12 mouse cellular contexts compared by ENCODE assay signal in the genomic region with DNA sequence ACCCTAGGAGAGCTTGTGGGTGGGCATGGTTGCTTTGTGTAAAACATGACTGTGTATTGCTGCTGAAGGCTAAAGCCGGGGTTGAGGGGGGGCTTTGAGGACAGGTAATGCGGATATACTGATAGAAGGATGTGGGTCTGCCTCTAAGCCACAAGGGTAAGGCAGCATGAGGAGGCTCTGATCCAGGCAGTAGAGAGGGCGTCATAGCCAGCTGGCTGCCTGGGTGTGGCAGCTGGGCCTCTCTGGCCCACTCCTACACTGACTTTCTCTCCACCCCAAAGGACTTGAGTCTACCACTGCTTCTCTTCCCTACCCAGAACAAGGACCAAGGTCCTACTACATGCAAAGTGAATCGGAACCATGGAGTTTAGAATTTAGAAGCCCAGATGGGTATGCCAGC. TPM values are rescaled to one million over a fixed set of nuclear protein-coding genes. Genes with fewer than 3 reads are reported as not detected.
DNase-seq lines count a peak whose midpoint lies in the region; ATAC-seq and TF ChIP-seq lines count a peak whose summit lies in the region.
"Had no signal": no experiment of that assay in that cellular context is flagged by ENCODE, and none has a peak within 500 bp of the region (broad histone marks: within the 10 kb centered on the region; RNA-seq: fewer than 3 reads in every experiment).

No protein-coding gene starts in this region.

- H3K9me3 ChIP-seq in heart, embryonic 13.5 days: no peaks in the 10 kb centered on the region
- H3K9me3 ChIP-seq in embryonic facial prominence, embryonic 13.5 days: no peaks in the 10 kb centered on the region
- no peaks in the 10 kb centered on the region for H3K9me3 ChIP-seq in forebrain, embryonic 12.5 days

- DNase-seq in heart, postnatal 36 days: no peak
- no peak for DNase-seq in liver, adult 2 months (ENCODE audit: extremely low read depth, low read depth, low spot score)
- DNase-seq in liver: no peak
- DNase-seq in B cell, adult 2 months: no peak
- DNase-seq: cerebellum, adult 8-10 months; lung, postnatal 14 days had no signal

- H3K4me3 ChIP-seq in heart, embryonic 13.5 days: peak overlapping the region; percentile 51
- peak overlapping the region; percentile 91 for H3K4me3 ChIP-seq in liver, adult 2 months (ENCODE audit: insufficient read depth, low read depth, low read length)
- peak overlapping the region; percentile 48 for H3K4me3 ChIP-seq in embryonic facial prominence, embryonic 13.5 days
- peak overlapping the region; percentile 66 for H3K4me3 ChIP-seq in myocyte
- H3K4me3 ChIP-seq in forebrain, embryonic 12.5 days (replicated peaks): no peak overlapping the region

- H3K27ac ChIP-seq in heart, embryonic 13.5 days (replicated peaks): no peak overlapping the region
- H3K27ac ChIP-seq in liver, adult 2 months (replicated peaks; ENCODE audit: insufficient read depth, low read depth, low read length): no peak overlapping the region; the same call in 1 of the 2 replicates
- no peak overlapping the region for H3K27ac ChIP-seq in embryonic facial prominence, embryonic 13.5 days
- H3K27ac ChIP-seq in forebrain, embryonic 12.5 days: no peak overlapping the region

- intact Hi-C loops in heart, postnatal 36 days (cut with DNase I): no loop called here

- peaks cover 11% of the 10 kb centered on the region for H3K4me1 ChIP-seq in heart, embryonic 13.5 days
- H3K4me1 ChIP-seq in liver, adult 2 months (ENCODE audit: control insufficient read depth, insufficient read depth, low read length): peaks cover 4% of the 10 kb centered on the region
- H3K4me1 ChIP-seq in embryonic facial prominence, embryonic 13.5 days: peaks cover 57% of the 10 kb centered on the region
- H3K4me1 ChIP-seq in forebrain, embryonic 12.5 days: no peaks in the 10 kb centered on the region

- TF ChIP-seq POLR2A in liver, adult 2 months (IDR thresholded peaks at IDR 0.05; ENCODE audit: extremely low read depth, insufficient read depth, low read length): no peak
- TF ChIP-seq POLR2A in myocyte (IDR thresholded peaks at IDR 0.05; ENCODE audit: insufficient read length, low read depth): peak; percentile 56

- no peaks in the 10 kb centered on the region; the same call in 1 of the 2 replicates for H3K79me2 ChIP-seq in liver, adult 2 months (ENCODE audit: control insufficient read depth, insufficient read depth, low read length)
- peaks cover 29% of the 10 kb centered on the region for H3K79me2 ChIP-seq in myocyte (ENCODE audit: control insufficient read depth, insufficient read depth)

- peaks cover 39% of the 10 kb centered on the region for H3K27me3 ChIP-seq in heart, embryonic 13.5 days (replicated peaks)
- H3K27me3 ChIP-seq in liver, adult 2 months (ENCODE audit: control insufficient read depth, insufficient read depth, low read length): no peaks in the 10 kb centered on the region
- H3K27me3 ChIP-seq in embryonic facial prominence, embryonic 13.5 days: peaks cover 4% of the 10 kb centered on the region; the same call in 1 of the 2 replicates
- no peaks in the 10 kb centered on the region for H3K27me3 ChIP-seq in myocyte (ENCODE audit: control insufficient read depth, insufficient read depth, insufficient read length)
- H3K27me3 ChIP-seq in forebrain, embryonic 12.5 days: peaks cover 22% of the 10 kb centered on the region

- no peaks in the 10 kb centered on the region for H3K36me3 ChIP-seq in heart, embryonic 13.5 days
- no peaks in the 10 kb centered on the region for H3K36me3 ChIP-seq in liver, adult 2 months (ENCODE audit: control insufficient read depth, insufficient read depth, low read length)
- peaks cover 4% of the 10 kb centered on the region; the same call in 1 of the 2 replicates for H3K36me3 ChIP-seq in embryonic facial prominence, embryonic 13.5 days
- no peaks in the 10 kb centered on the region for H3K36me3 ChIP-seq in myocyte (ENCODE audit: control insufficient read depth, insufficient read depth)
- H3K36me3 ChIP-seq in forebrain, embryonic 12.5 days (replicated peaks): no peaks in the 10 kb centered on the region

- peak overlapping the region; percentile 65 for H3K4me2 ChIP-seq in heart, embryonic 13.5 days
- H3K4me2 ChIP-seq in embryonic facial prominence, embryonic 13.5 days: peak overlapping the region; percentile 69
- H3K4me2 ChIP-seq in myocyte (ENCODE audit: low read depth): peak overlapping the region; percentile 89
- no peak overlapping the region for H3K4me2 ChIP-seq in forebrain, embryonic 12.5 days

- no peak overlapping the region for H3ac ChIP-seq in myocyte (ENCODE audit: control insufficient read depth, insufficient read length)

- no peak for ATAC-seq in heart, embryonic 13.5 days (ENCODE audit: extremely low read depth, insufficient number of reproducible peaks, low FRiP score, low TSS enrichment)
- no peak for ATAC-seq in embryonic facial prominence, embryonic 13.5 days (ENCODE audit: insufficient number of reproducible peaks, insufficient read depth, low FRiP score, low TSS enrichment, low read depth)
- no peak for ATAC-seq in forebrain, embryonic 12.5 days (ENCODE audit: low FRiP score)

- 69% methylated on average over 4 of the region's 4 CpGs for WGBS in heart, embryonic 13.5 days
- WGBS in liver, adult 2 months: 83% methylated on average over 4 of the region's 4 CpGs
- 87% methylated on average over 4 of the region's 4 CpGs for WGBS in embryonic facial prominence, embryonic 13.5 days
- WGBS in forebrain, embryonic 12.5 days: 89% methylated on average over 4 of the region's 4 CpGs

- TF ChIP-seq CTCF in liver, adult 2 months (IDR thresholded peaks at IDR 0.05; ENCODE audit: low read depth, low read length): no peak

- peak overlapping the region; percentile 76 for H3K9ac ChIP-seq in heart, embryonic 13.5 days
- 0 out of 2 replicates have a peak overlapping the region, but pooled peaks have one; percentile 43 for H3K9ac ChIP-seq in liver, adult 2 months (ENCODE audit: low read depth, low read length)
- peak overlapping the region; percentile 75 for H3K9ac ChIP-seq in embryonic facial prominence, embryonic 13.5 days
- no peak overlapping the region for H3K9ac ChIP-seq in forebrain, embryonic 12.5 days

TF ChIP-seq in myocyte, 11 proteins besides CTCF, POLR2A, EP300 and RAD21:
- peak in 1 of 3 experiments; percentile 57 for TF ChIP-seq MYOG (IDR thresholded peaks at IDR 0.05; ENCODE audit: control insufficient read depth in 1 of 3, insufficient read depth in 1 of 3, insufficient read length in 2 of 3, low read depth in 2 of 3)
- no peak for TF ChIP-seq REST (IDR thresholded peaks at IDR 0.05; ENCODE audit: insufficient read depth, insufficient read length)
- TF ChIP-seq POLR2AphosphoS2 (IDR thresholded peaks at IDR 0.05; ENCODE audit: insufficient read length, low read depth): peak; percentile 13
- TF ChIP-seq MYOD1 (IDR thresholded peaks at IDR 0.05; ENCODE audit: control insufficient read depth in 1 of 3, insufficient read length in 2 of 3, low read depth in 2 of 3): peak in 2 of 3 experiments; percentile 38 to 65
TF ChIP-seq in myocyte: peak in this region for 3.

RNA-seq across cellular contexts. Expression of gene Bgn, which starts 1.5 kb away (rescaled TPM):
- 76.0 and 87.0 TPM in 2 replicates for polyA plus RNA-seq in heart, embryonic 13.5 days (2015; fragmentation: Nextera tagmentation; extraction: Ambion mirVana)
- 100 to 1,000 TPM; 229 to 253 TPM for total RNA-seq in heart, postnatal 36 days (2021)
- total RNA-seq in liver, adult 2 months (2014; rRNA removed): 27.1 and 47.0 TPM in 2 replicates
- 71.9 and 78.9 TPM in 2 replicates for polyA plus RNA-seq in liver, adult 2 months (2012; rRNA removed)
- polyA plus RNA-seq in embryonic facial prominence, embryonic 13.5 days (2015; fragmentation: Nextera tagmentation; extraction: Ambion mirVana): 121 and 154 TPM in 2 replicates
- 1,139 TPM for polyA plus RNA-seq in myocyte (2012; fragmentation: generic; extraction: Trizol)
- 21.4 and 21.5 TPM in 2 replicates for polyA plus RNA-seq in forebrain, embryonic 12.5 days (2016; fragmentation: Nextera tagmentation; extraction: Ambion mirVana)
- total RNA-seq: monocyte, adult 5-6 weeks had no signal

RNA-seq across cellular contexts. Expression of gene Atp2b3, which starts 18.0 kb away (rescaled TPM):
- polyA plus RNA-seq in heart, embryonic 13.5 days (2015; fragmentation: Nextera tagmentation; extraction: Ambion mirVana): 0.32 and 0.56 TPM in 2 replicates
- under 1 TPM in 1 of 2 experiments, not detected in 1; 0.08 TPM for total RNA-seq in heart, postnatal 36 days (2021)
- total RNA-seq in liver, adult 2 months (2014; rRNA removed): 0.07 TPM in 1 of 2 replicates, not detected in the other
- polyA plus RNA-seq in liver, adult 2 months (2012; rRNA removed): not detected in 2 replicates
- 0.24 and 0.28 TPM in 2 replicates for polyA plus RNA-seq in embryonic facial prominence, embryonic 13.5 days (2015; fragmentation: Nextera tagmentation; extraction: Ambion mirVana)
- polyA plus RNA-seq in myocyte (2012; fragmentation: generic; extraction: Trizol): 0.07 TPM
- polyA plus RNA-seq in forebrain, embryonic 12.5 days (2016; fragmentation: Nextera tagmentation; extraction: Ambion mirVana): 0.74 and 0.78 TPM in 2 replicates
- total RNA-seq: monocyte, adult 5-6 weeks had no signal

RNA-seq across cellular contexts. Expression of gene Haus7, which starts 26.0 kb away (rescaled TPM):
- 52.1 and 61.7 TPM in 2 replicates for polyA plus RNA-seq in heart, embryonic 13.5 days (2015; fragmentation: Nextera tagmentation; extraction: Ambion mirVana)
- total RNA-seq in heart, postnatal 36 days (2021): 1 to 10 TPM; 6.8 to 6.9 TPM
- total RNA-seq in liver, adult 2 months (2014; rRNA removed): 12.9 and 15.5 TPM in 2 replicates
- polyA plus RNA-seq in liver, adult 2 months (2012; rRNA removed): 11.2 and 12.8 TPM in 2 replicates
- polyA plus RNA-seq in embryonic facial prominence, embryonic 13.5 days (2015; fragmentation: Nextera tagmentation; extraction: Ambion mirVana): 83.0 and 96.2 TPM in 2 replicates
- polyA plus RNA-seq in myocyte (2012; fragmentation: generic; extraction: Trizol): 32.6 TPM
- 68.2 and 72.9 TPM in 2 replicates for polyA plus RNA-seq in forebrain, embryonic 12.5 days (2016; fragmentation: Nextera tagmentation; extraction: Ambion mirVana)

RNA-seq across cellular contexts. Expression of gene Trex2, which starts 49.7 kb away (rescaled TPM):
- polyA plus RNA-seq in heart, embryonic 13.5 days (2015; fragmentation: Nextera tagmentation; extraction: Ambion mirVana): not detected in 2 replicates
- not detected for total RNA-seq in heart, postnatal 36 days (2021)
- not detected in 2 replicates for total RNA-seq in liver, adult 2 months (2014; rRNA removed)
- not detected in 2 replicates for polyA plus RNA-seq in liver, adult 2 months (2012; rRNA removed)
- polyA plus RNA-seq in embryonic facial prominence, embryonic 13.5 days (2015; fragmentation: Nextera tagmentation; extraction: Ambion mirVana): 0.55 TPM in 1 of 2 replicates, not detected in the other
- not detected for polyA plus RNA-seq in myocyte (2012; fragmentation: generic; extraction: Trizol)
- not detected in 2 replicates for polyA plus RNA-seq in forebrain, embryonic 12.5 days (2016; fragmentation: Nextera tagmentation; extraction: Ambion mirVana)
- total RNA-seq: layer of hippocampus, postnatal 25 days; monocyte, adult 5-6 weeks had no signal
